Mouse (Mus musculus) lung, adult 2 months (tissue): ENCODE measurements around the gene Ubap1l. TPM values are rescaled to one million over a fixed set of nuclear protein-coding genes. Genes with fewer than 3 reads are reported as not detected.

Experiments used
- DNase-seq: peaks from one replicate; pipeline ENCODE4 v3.0.0; 2022
- H3K4me1 ChIP-seq: fragments of 200-500 bp; 2 replicates; pipeline ENCODE4 v1.6.1; 2011; ENCODE audit warnings: low read length; ENCODE audit not compliant: control insufficient read depth, insufficient read depth
- H3K4me3 ChIP-seq: fragments of 200-500 bp; replicated peaks from 2 replicates; pipeline ENCODE3; 2011; ENCODE audit warnings: low read depth, mild to moderate bottlenecking, control low read depth, low read length; ENCODE audit errors: extremely low read depth
- CTCF ChIP-seq: fragments of 200-500 bp; IDR thresholded peaks from 2 replicates; pipeline ENCODE4 v1.5.1; 2011; ENCODE audit warnings: mild to moderate bottlenecking, low read length, control low read depth; ENCODE audit not compliant: insufficient read depth
- POLR2A ChIP-seq: fragments of 200-500 bp; IDR thresholded peaks from 2 replicates; pipeline ENCODE4 v1.6.1; 2011; ENCODE audit warnings: low read depth, mild to moderate bottlenecking, control low read depth, low read length, borderline replicate concordance; ENCODE audit errors: extremely low read depth
- WGBS: fragments of 180-500 bp; shearing (Covaris S2); methylation state at CpG from one replicate; pipeline ENCODE4 v1.1.7; 2018; 5-methylcytosine and 5-hydroxymethylcytosine counted together
- polyA plus RNA-seq: library from polyadenylated mRNA; depleted of rRNA; stranded (reverse); fragments of >200 nt; gene quantifications from 2 replicates; pipeline ENCODE4 v1.2.3, GENCODE M21; 2012

The Ubap1l gene
- polyA plus RNA-seq, 1 experiment, result 0.37 TPM

DNA sequence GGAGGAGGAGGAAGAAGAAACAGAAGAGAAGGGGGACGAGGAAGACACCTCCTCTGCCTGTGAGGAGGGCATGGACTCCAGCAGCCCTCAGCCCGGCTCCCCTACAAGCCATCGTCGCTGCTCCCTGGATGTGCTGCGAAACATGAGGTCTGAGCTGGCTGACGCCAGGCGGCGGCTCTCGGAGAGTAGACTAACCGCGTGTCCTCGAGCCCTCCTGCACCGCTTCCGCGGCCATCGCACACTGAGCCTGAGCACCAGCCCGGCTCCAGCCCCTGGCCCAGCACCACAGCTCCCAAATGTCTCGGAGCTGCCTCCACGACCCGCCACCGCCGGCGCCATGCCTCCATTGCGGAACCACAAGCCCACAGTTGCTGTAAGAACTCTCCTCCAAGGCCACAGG lies 10.9 kb downstream of the Ubap1l start:
- no peak for DNase-seq
- no peak for TF ChIP-seq CTCF
- TF ChIP-seq POLR2A, result no peak
- Histone ChIP-seq H3K4me1 (no peaks in the 10 kb centered on the region), H3K4me3 (no peak overlapping the region)
- WGBS, result 85% methylated on average over 24 of the region's 24 CpGs

- 60% methylated on average over 4 of the region's 4 CpGs for WGBS
- Histone ChIP-seq H3K4me3 (no peak overlapping the region), H3K4me1 (no peaks in the 10 kb centered on the region)
- no peak for DNase-seq
- TF ChIP-seq POLR2A (no peak), CTCF (0 out of 2 replicates have a peak, but pooled peaks have one; percentile 15)
Measured at GRCm38 (mm10) chr9:65372449-65372848, 11.6 kb downstream of the Ubap1l start.

DNA sequence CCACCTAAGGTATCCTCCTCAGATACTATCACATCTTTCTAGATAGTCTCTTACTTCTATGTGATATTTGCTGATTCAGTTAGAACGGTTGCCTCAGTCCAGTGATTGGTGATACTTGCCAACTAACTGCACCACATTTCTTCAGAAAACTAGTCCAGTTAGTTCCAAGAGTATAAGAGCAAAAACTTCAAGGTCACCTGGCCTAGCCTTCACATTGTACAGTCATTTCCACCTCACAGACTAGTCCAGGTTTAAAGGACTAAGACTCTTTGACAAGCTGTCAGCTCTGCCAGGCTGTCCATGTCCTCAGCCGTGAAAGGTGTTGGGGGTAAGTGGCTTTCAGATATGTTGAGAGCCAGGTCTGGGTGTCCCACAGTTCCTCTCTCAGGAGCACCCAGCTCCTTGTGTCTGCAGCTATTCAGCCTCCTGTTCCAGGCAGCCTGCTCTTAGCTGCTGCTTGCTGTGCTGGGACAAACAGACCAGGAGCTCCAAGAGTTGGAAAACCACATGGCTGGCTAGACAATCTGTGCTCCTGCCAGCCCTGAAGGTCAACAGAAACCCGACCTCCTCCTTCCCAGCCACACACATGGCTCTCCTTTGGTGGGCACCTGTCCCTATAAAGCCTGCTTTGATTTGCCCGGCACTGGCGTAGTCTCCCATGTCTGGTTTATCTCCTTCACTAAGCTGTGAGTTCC lies 13.8 kb downstream of the Ubap1l start:
- H3K4me1 ChIP-seq, result no peaks in the 10 kb centered on the region
- H3K4me3 ChIP-seq, result no peak overlapping the region
- no peak for TF ChIP-seq POLR2A
- TF ChIP-seq CTCF, result no peak
- 68% methylated on average over 5 of the region's 5 CpGs for WGBS
- DNase-seq, result no peak

- H3K4me1 ChIP-seq, result no peaks in the 10 kb centered on the region
- DNase-seq, result no peak
- TF ChIP-seq CTCF (no peak), POLR2A (no peak)
- WGBS, result 62% methylated on average over 9 of the region's 9 CpGs
- H3K4me3 ChIP-seq, result no peak overlapping the region
Measured at GRCm38 (mm10) chr9:65375163-65375934, 14.5 kb downstream of the Ubap1l start.

DNA sequence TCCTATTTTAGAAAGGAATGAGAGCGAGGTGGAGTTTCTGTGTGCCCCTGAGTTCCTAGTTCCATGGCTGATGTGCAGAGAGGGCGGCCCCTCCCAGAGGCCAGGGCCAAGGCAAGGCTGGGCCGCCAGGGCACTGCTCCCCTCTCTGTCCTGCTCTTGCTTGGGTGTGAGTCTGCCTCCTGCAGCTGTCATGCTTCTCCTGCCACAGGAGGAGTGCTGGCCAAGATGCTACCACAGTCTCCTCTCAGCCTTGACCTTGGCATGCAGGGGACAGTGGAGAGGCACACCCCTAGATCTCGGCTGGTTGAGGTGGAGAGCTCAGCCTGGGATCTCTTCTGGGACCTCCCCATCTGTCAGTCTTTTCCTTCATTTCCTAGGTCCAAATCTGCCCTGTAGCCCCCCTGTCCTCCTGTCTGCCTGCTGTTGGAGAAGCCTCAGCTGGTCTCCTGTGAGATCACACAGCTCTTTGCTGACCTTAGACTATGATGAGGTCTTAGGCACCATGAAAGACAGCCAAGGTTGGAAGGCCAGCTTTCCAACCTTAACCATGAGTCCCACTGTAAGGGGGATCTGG lies 20.3 kb downstream of the Ubap1l start:
- Histone ChIP-seq H3K4me1 (peaks cover 3% of the 10 kb centered on the region; the same call in 1 of the 2 replicates), H3K4me3 (no peak overlapping the region)
- DNase-seq, result no peak
- TF ChIP-seq CTCF (no peak), POLR2A (no peak)
- WGBS, result 60% methylated on average over 4 of the region's 4 CpGs

GRCm38 (mm10) chr9:65382031-65382750 lies 21.4 kb downstream of the Ubap1l start:
- Histone ChIP-seq H3K4me1 (peaks cover 3% of the 10 kb centered on the region; the same call in 1 of the 2 replicates), H3K4me3 (no peak overlapping the region)
- TF ChIP-seq POLR2A (no peak), CTCF (no peak)
- 52% methylated on average over 6 of the region's 6 CpGs for WGBS
- no peak for DNase-seq

DNA sequence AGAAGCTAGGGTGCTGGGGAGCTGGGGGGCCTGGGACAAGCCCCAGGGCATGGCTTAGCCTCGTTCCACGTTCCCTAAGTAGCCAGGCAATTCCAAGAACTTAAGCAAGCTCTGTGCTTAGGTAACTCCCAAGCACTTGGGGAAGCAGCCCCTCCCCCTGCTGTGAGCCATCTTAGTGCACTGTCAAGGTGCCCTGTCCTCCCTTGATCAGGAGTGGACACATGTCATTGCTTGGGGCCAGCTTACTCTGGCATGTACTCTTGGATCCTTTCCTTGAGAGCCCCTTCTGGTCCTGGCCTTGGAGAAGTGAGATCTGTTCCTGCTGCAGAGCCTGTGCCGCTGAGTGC lies 21.9 kb downstream of the Ubap1l start:
- TF ChIP-seq CTCF (no peak), POLR2A (no peak)
- no peak for DNase-seq
- WGBS, result 44% methylated on average over 3 of the region's 3 CpGs
- Histone ChIP-seq H3K4me1 (peaks cover 3% of the 10 kb centered on the region; the same call in 1 of the 2 replicates), H3K4me3 (no peak overlapping the region)

- Histone ChIP-seq H3K4me3 (no peak overlapping the region), H3K4me1 (peaks cover 3% of the 10 kb centered on the region; the same call in 1 of the 2 replicates)
- WGBS, result 45% methylated on average over 3 of the region's 3 CpGs
- DNase-seq, result no peak
- no peak for TF ChIP-seq POLR2A
- TF ChIP-seq CTCF, result no peak
Measured at GRCm38 (mm10) chr9:65384276-65384675, 23.4 kb downstream of the Ubap1l start.

- no peak for DNase-seq
- 23% methylated on average over 8 of the region's 8 CpGs for WGBS
- H3K4me1 ChIP-seq, result peaks cover 3% of the 10 kb centered on the region; the same call in 1 of the 2 replicates
- H3K4me3 ChIP-seq, result no peak overlapping the region
- TF ChIP-seq CTCF (0 out of 2 replicates have a peak, but pooled peaks have one; percentile 32), POLR2A (no peak)
Measured at GRCm38 (mm10) chr9:65386373-65387140, 25.7 kb downstream of the Ubap1l start.
